9 mouse cellular contexts compared by ENCODE assay signal in the genomic region with DNA sequence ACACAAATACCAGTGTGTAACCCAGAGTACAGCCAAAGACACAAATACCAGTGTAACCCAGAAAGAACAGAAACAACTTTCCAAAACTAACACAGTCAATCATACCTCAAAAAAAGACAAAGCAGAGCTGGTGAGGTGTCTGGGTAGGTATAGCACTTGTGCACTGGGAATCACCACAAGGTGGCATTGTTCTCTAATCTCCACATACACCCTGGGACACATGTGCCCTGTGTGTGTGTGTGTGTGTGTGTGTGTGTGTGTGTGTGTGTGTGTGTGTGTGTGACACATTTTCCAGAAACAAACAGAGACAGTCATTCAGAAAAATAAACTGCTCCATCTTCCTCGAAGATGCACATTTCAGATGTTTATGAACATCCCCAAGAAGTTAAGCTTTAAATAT. TPM values are rescaled to one million over a fixed set of nuclear protein-coding genes. Genes with fewer than 3 reads are reported as not detected.
DNase-seq lines count a peak whose midpoint lies in the region; ATAC-seq and TF ChIP-seq lines count a peak whose summit lies in the region.
"Had no signal": no experiment of that assay in that cellular context is flagged by ENCODE, and none has a peak within 500 bp of the region (broad histone marks: within the 10 kb centered on the region; RNA-seq: fewer than 3 reads in every experiment).

No protein-coding gene starts in this region.

- intact Hi-C loops in left cerebral cortex, postnatal 4 days (cut with DNase I): no loop called here

- no peak; the same call in 1 of the 2 replicates for ATAC-seq in hindbrain, embryonic 12.5 days (ENCODE audit: low FRiP score)

- H3K4me1 ChIP-seq in hindbrain, embryonic 10.5 days (replicated peaks): no peaks in the 10 kb centered on the region
- H3K4me1 ChIP-seq in hindbrain, embryonic 12.5 days: no peaks in the 10 kb centered on the region
- H3K4me1 ChIP-seq: heart, embryonic 13.5 days had no signal

- DNase-seq in hindbrain, embryonic 10.5 days (ENCODE audit: low spot score): peak; percentile 10
- DNase-seq in c-Kit-positive CD71-positive TER-119-positive erythroid progenitor cells, embryonic 14.5 days (ENCODE audit: low spot score): peak; percentile 12
- DNase-seq in lung, postnatal 36 days: peak; percentile 58
- no peak for DNase-seq in heart, postnatal 4 days
- no peak for DNase-seq in Muller cell, postnatal 12 days (ENCODE audit: inconsistent ontology term)
- no peak for DNase-seq in left cerebral cortex, postnatal 4 days

- H3K27ac ChIP-seq in hindbrain, embryonic 10.5 days: no peak overlapping the region
- H3K27ac ChIP-seq in hindbrain, embryonic 12.5 days: no peak overlapping the region
- H3K27ac ChIP-seq: heart, embryonic 13.5 days had no signal

- no peaks in the 10 kb centered on the region for H3K27me3 ChIP-seq in hindbrain, embryonic 10.5 days (ENCODE audit: insufficient read depth, poor library complexity, severe bottlenecking)
- H3K27me3 ChIP-seq in hindbrain, embryonic 12.5 days: no peaks in the 10 kb centered on the region
- no peaks in the 10 kb centered on the region for H3K27me3 ChIP-seq in C2C12 (ENCODE audit: control insufficient read depth, insufficient read depth, insufficient read length)
- H3K27me3 ChIP-seq: heart, embryonic 13.5 days had no signal

- no peak overlapping the region for H3K9ac ChIP-seq in hindbrain, embryonic 12.5 days
- H3K9ac ChIP-seq: heart, embryonic 13.5 days had no signal

- peak; percentile 32 for TF ChIP-seq CTCF in C2C12 (IDR thresholded peaks at IDR 0.05; ENCODE audit: control insufficient read depth, insufficient read depth, insufficient read length)

- 71% methylated on average over 1 of the region's 1 CpGs for WGBS in hindbrain, embryonic 10.5 days
- WGBS in hindbrain, embryonic 12.5 days: 80% methylated on average over 1 of the region's 1 CpGs

- no peaks in the 10 kb centered on the region for H3K36me3 ChIP-seq in hindbrain, embryonic 10.5 days
- no peaks in the 10 kb centered on the region for H3K36me3 ChIP-seq in hindbrain, embryonic 12.5 days
- H3K36me3 ChIP-seq in C2C12 (ENCODE audit: control insufficient read depth, insufficient read depth): no peaks in the 10 kb centered on the region
- H3K36me3 ChIP-seq: heart, embryonic 13.5 days had no signal

- H3K79me2 ChIP-seq in C2C12 (ENCODE audit: control insufficient read depth, insufficient read depth): no peaks in the 10 kb centered on the region

- no peak overlapping the region for H3ac ChIP-seq in C2C12 (ENCODE audit: control insufficient read depth, insufficient read length, low read depth)

- no peak overlapping the region for H3K4me3 ChIP-seq in hindbrain, embryonic 10.5 days
- no peak overlapping the region for H3K4me3 ChIP-seq in hindbrain, embryonic 12.5 days
- no peak overlapping the region for H3K4me3 ChIP-seq in C2C12 (ENCODE audit: insufficient read depth, poor library complexity, severe bottlenecking)
- H3K4me3 ChIP-seq: heart, embryonic 13.5 days had no signal

- no peaks in the 10 kb centered on the region for H3K9me3 ChIP-seq in hindbrain, embryonic 10.5 days
- no peaks in the 10 kb centered on the region for H3K9me3 ChIP-seq in hindbrain, embryonic 12.5 days (replicated peaks)
- H3K9me3 ChIP-seq: heart, embryonic 13.5 days had no signal

- no peak overlapping the region for H3K4me2 ChIP-seq in hindbrain, embryonic 12.5 days (replicated peaks)
- H3K4me2 ChIP-seq: heart, embryonic 13.5 days had no signal

- H3K79me3 ChIP-seq in C2C12 (ENCODE audit: low read depth): no peaks in the 10 kb centered on the region

TF ChIP-seq in C2C12, 6 proteins besides CTCF, POLR2A, EP300 and RAD21:
- TF ChIP-seq CEBPB (IDR thresholded peaks at IDR 0.05; ENCODE audit: low read depth): no peak
- TF ChIP-seq FOSL1 (IDR thresholded peaks at IDR 0.05; ENCODE audit: insufficient read depth, low read length, poor library complexity, severe bottlenecking): no peak
- TF ChIP-seq MYOG (IDR thresholded peaks at IDR 0.05; ENCODE audit: control insufficient read depth, extremely low read depth, insufficient read length): no peak
- no peak for TF ChIP-seq USF1 (IDR thresholded peaks at IDR 0.05; ENCODE audit: low read depth)
- TF ChIP-seq MAX (IDR thresholded peaks at IDR 0.05): no peak
- no peak for TF ChIP-seq MYOD1 (IDR thresholded peaks at IDR 0.05; ENCODE audit: control insufficient read depth, insufficient read length, low read depth)
TF ChIP-seq in C2C12: peak in this region for 0.

RNA-seq across cellular contexts. Expression of a gene that starts 9.1 kb away (rescaled TPM):
- polyA plus RNA-seq in hindbrain, embryonic 10.5 days (2016; fragmentation: Nextera tagmentation; extraction: Ambion mirVana): not detected in 2 replicates
- 0.31 TPM in 1 of 2 replicates, not detected in the other for polyA plus RNA-seq in hindbrain, embryonic 12.5 days (2016; fragmentation: Nextera tagmentation; extraction: Ambion mirVana)
- polyA plus RNA-seq in C2C12 (2012; fragmentation: generic; extraction: Trizol): not detected
- total RNA-seq in heart, postnatal 4 days (2021): under 1 TPM; 0.33 to 0.50 TPM
- 1 to 10 TPM in 1 of 2 experiments, under 1 TPM in 1; 0.56 to 2.6 TPM for total RNA-seq in left cerebral cortex, postnatal 4 days (2021)

RNA-seq across cellular contexts. Expression of a gene that starts 33.5 kb away (rescaled TPM):
- polyA plus RNA-seq in hindbrain, embryonic 10.5 days (2016; fragmentation: Nextera tagmentation; extraction: Ambion mirVana): 14.0 and 23.1 TPM in 2 replicates
- polyA plus RNA-seq in hindbrain, embryonic 12.5 days (2016; fragmentation: Nextera tagmentation; extraction: Ambion mirVana): 7.8 and 8.6 TPM in 2 replicates
- polyA plus RNA-seq in C2C12 (2012; fragmentation: generic; extraction: Trizol): not detected
- not detected for total RNA-seq in heart, postnatal 4 days (2021)
- total RNA-seq in left cerebral cortex, postnatal 4 days (2021): not detected
- polyA plus RNA-seq: heart, embryonic 13.5 days had no signal

Comparison
In these comparisons a context has a peak if more than half of its experiments do, and no peak if none do; other contexts are left out.
1. DNase-seq: peak in hindbrain, embryonic 10.5 days (single experiment), c-Kit-positive CD71-positive TER-119-positive erythroid progenitor cells, embryonic 14.5 days (single experiment) and lung, postnatal 36 days (single experiment); none in heart, postnatal 4 days (single experiment), Muller cell, postnatal 12 days (single experiment) and left cerebral cortex, postnatal 4 days (single experiment).